Mouse (Mus musculus) brain, embryonic 18.5 days (tissue): Measurements from ENCODE around the gene Pde4b.

ENCODE experiments used
- DNase-seq: peaks from one replicate; pipeline ENCODE4 v3.0.0-alpha.2; 2012; ENCODE audit warnings: low read depth, low spot score

The Pde4b gene

GRCm38 (mm10) chr4:102175985-102176384 lies 88.6 kb downstream of the Pde4b start:
- no peak for DNase-seq

- DNase-seq, result no peak
Measured at GRCm38 (mm10) chr4:102177258-102177657, 89.9 kb downstream of the Pde4b start.

GRCm38 (mm10) chr4:102186888-102187287 lies 99.5 kb downstream of the Pde4b start:
- DNase-seq, result no peak

GRCm38 (mm10) chr4:102197707-102198106 lies 110.4 kb downstream of the Pde4b start:
- peak; percentile 18 for DNase-seq

GRCm38 (mm10) chr4:102209773-102210172 lies 122.4 kb downstream of the Pde4b start:
- DNase-seq, result no peak

GRCm38 (mm10) chr4:102226700-102227099 lies 139.4 kb downstream of the Pde4b start:
- no peak for DNase-seq

- no peak for DNase-seq
Measured at GRCm38 (mm10) chr4:102228953-102229586, 141.7 kb downstream of the Pde4b start.

- DNase-seq, result no peak
Measured at GRCm38 (mm10) chr4:102230898-102231297, 143.6 kb downstream of the Pde4b start.

- no peak for DNase-seq
Measured at GRCm38 (mm10) chr4:102233633-102234032, 146.3 kb downstream of the Pde4b start.

GRCm38 (mm10) chr4:102235151-102235550 lies 147.8 kb downstream of the Pde4b start:
- no peak for DNase-seq

GRCm38 (mm10) chr4:102239102-102239501 lies 151.8 kb downstream of the Pde4b start:
- DNase-seq, result no peak

- DNase-seq, result no peak
Measured at GRCm38 (mm10) chr4:102239657-102240390, 152.5 kb downstream of the Pde4b start.

GRCm38 (mm10) chr4:102240754-102241427 lies 153.5 kb downstream of the Pde4b start:
- no peak for DNase-seq

- no peak for DNase-seq
Measured at GRCm38 (mm10) chr4:102253994-102254393, 166.7 kb downstream of the Pde4b start.

GRCm38 (mm10) chr4:102254466-102255294 lies 167.3 kb downstream of the Pde4b start:
- no peak for DNase-seq

- no peak for DNase-seq
Measured at GRCm38 (mm10) chr4:102255295-102255670, 167.9 kb downstream of the Pde4b start.

GRCm38 (mm10) chr4:102256170-102256960 lies 169.0 kb downstream of the Pde4b start:
- DNase-seq, result no peak

GRCm38 (mm10) chr4:102260216-102260615 lies 172.9 kb downstream of the Pde4b start:
- no peak for DNase-seq

GRCm38 (mm10) chr4:102272313-102272712 lies 185.0 kb downstream of the Pde4b start:
- DNase-seq, result no peak

- DNase-seq, result no peak
Measured at GRCm38 (mm10) chr4:102272749-102273148, 185.4 kb downstream of the Pde4b start.

GRCm38 (mm10) chr4:102275716-102276115 lies 188.4 kb downstream of the Pde4b start:
- no peak for DNase-seq
